Mouse (Mus musculus): ENCODE data around the gene Rhd. TPM values are rescaled to one million over a fixed set of nuclear protein-coding genes. Genes with fewer than 3 reads are reported as not detected.
"Not testable (repeated sequence)": the region's sequence is repeated elsewhere in the genome, so short reads cannot be mapped to it uniquely, and the experiment has no call there.

Rhd gene
- polyA plus RNA-seq, 2 experiments from 2014 or later = 0.75 TPM; not detected in 1

- no peak for ATAC-seq
These were observed 5.8 kb upstream of the Rhd start for GRCm38 (mm10) chr4:134858494-134858893.

DNA sequence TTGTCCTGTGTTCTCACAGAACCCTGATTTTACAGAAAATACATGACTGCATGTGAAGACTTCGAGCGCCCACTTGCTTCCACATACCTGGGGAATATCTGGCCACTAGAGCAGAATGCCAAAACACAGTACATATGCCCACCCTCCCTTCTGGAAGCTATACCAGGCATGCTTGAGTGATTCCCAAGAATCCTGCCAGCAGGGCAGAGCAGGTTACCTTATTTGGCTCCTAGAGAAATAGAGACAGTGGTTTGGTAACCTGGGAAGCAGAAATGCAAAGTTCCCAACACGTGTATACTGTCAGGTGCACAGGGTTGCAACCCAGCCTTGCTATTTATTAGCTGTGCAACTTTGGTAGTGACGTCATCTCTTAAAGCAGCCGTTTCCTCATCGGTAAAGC lies 2.5 kb upstream of the Rhd start:
- no peak for ATAC-seq

DNA sequence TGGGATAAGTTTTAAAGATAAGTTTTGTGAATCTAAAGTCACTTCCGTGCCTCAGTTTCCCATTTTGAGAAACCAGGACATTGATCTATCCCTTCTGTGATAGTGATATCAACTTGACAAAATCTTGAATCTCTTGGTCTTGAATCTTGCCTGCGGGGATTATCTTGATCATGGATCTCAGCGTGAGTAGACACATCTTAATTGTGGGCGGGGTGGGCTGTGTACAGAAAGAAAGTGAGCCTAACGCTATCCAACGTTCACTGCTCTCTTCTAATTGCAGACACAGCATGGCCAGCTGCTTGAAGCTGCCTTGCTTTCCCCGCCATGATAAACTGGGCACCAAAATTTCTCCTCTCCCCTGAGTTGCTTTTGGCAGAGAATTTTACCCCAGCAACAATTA lies 1.3 kb upstream of the Rhd start:
- no peak for ATAC-seq

GRCm38 (mm10) chr4:134865340-134865739 lies 1.0 kb downstream of the Rhd start:
- ATAC-seq = no peak

DNA sequence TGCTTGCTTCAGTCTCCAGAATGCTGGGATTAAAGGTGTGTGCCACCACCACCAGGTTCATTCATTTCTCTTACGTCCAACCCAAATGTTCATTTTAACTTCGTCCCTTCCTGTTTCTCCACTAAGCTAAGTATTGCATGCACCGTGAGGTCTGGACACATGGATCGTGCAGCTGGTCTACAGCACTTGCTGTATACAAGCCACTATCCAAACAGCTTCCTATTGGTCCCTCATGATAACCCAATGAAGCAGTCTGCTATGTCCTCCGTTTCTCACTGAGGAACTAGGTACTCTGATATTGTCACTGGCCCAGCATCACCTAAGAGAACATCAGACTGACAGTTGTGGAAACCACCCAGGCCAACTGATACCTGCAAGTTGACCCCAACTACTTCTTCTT lies 1.5 kb downstream of the Rhd start:
- ATAC-seq = no peak

- no peak for ATAC-seq
These were observed 2.9 kb downstream of the Rhd start for GRCm38 (mm10) chr4:134867213-134867612.

GRCm38 (mm10) chr4:134867661-134868060 lies 3.3 kb downstream of the Rhd start:
- no peak for ATAC-seq

GRCm38 (mm10) chr4:134868065-134868464 lies 3.7 kb downstream of the Rhd start:
- no peak for ATAC-seq

GRCm38 (mm10) chr4:134868490-134868889 lies 4.2 kb downstream of the Rhd start:
- no peak for ATAC-seq

GRCm38 (mm10) chr4:134869068-134869730 lies 4.9 kb downstream of the Rhd start:
- no peak for ATAC-seq

GRCm38 (mm10) chr4:134869815-134870375 lies 5.6 kb downstream of the Rhd start:
- ATAC-seq = no peak

DNA sequence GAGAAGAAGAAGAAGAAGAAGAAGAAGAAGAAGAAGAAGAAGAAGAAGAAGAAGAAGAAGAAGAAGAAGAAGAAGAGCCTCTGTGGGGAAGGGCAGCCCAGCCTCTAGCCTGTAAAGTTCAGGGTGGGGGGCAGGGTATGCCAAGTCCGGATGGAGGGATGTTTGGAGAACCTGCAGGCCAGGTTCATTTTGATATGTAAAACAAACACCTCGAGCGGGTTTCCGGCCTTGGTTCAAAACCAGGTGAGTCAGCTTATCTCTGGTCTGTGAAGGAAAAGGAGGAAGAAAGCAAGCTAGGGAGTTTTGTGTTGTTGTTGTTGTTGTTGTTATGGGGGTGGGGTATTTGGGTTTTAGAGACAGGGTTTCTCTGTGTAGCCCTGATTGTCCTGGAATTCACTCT lies 7.1 kb downstream of the Rhd start:
- ATAC-seq = no peak

DNA sequence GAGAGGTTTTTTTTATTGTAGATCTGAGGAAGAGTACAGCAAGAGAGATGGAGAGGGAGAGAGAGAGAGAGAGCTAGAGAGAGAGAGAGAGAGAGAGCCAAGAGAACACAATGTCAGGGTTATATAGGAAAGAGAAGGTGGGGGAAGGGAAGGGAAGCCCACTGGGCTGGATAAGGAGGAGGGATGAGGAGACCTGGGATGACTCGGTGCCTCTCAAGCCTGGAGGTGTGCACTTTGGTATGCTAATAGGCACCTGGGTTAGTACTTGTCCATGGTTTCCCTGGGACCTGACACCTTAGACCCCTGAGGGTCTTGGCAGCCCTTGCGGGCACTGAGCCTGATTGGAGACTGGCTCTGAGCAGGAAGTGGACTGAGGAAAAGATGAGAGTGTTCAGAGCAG lies 7.6 kb downstream of the Rhd start:
- no peak for ATAC-seq

DNA sequence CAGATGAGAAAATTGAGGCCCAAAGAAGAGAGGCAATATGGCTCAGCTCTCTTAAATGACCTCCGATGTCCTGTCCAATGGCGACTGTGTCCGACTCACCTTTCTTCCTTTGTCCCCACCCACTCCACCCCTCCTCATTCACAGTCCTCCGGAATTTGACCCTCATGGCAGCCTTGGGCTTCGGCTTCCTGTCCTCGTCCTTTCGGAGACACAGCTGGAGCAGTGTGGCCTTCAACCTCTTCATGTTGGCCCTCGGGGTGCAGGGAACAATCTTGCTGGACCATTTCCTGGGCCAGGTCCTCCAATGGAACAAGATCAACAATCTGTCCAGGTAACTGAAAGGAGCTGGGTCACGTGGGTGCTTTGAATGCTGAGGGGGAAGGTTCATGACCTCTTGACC lies 11.8 kb downstream of the Rhd start:
- no peak for ATAC-seq

DNA sequence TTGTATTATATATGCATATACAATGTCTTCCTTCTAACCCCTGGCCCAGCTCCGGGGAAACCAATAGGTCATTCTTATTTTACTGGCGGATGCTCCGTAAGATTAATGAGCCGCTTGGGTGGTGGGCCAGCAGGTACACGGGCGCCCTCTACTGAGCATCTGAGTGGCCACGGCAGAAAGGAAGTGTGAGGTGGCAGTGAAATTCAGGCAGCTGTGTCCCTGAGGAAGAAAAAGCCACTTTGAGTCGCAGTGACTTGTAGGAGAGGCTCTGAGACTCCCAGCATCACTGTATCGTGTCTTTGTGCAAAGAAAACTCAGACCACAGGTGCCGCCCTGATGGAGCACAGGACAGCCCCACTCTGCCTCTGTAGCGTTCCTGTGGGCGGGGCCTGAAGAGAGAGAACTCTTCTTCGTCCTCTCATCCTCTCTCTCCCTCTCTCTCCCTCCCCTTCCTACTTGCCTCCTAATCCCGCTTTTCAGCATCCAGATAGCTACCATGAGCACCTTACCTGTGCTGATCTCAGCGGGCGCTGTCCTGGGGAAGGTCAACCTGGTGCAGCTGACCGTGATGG lies 15.2 kb downstream of the Rhd start:
- peak; percentile 65 for ATAC-seq

GRCm38 (mm10) chr4:134880041-134880440 lies 15.7 kb downstream of the Rhd start:
- ATAC-seq = no peak

- ATAC-seq = no peak
These were observed 18.9 kb downstream of the Rhd start for GRCm38 (mm10) chr4:134883266-134883665.

- ATAC-seq = no peak
These were observed 19.5 kb downstream of the Rhd start for GRCm38 (mm10) chr4:134883808-134884207.

DNA sequence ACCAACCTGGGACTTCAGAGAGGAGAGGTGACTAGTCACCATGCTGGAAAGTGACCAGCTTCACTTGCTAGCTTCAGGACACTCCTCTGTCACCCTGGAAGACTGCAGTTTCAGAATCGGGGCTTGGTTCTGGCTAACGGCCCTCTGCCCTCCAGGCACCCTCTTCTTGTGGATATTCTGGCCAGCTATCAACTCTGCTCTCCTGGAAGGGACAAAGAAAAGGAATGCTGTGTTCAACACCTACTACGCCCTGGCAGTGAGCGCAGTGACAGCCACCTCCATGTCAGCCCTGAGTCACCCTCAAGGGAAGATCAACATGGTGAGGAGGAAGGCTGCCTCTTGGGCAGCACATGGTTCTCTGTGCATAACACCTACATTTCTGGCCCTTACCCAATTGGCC lies 20.0 kb downstream of the Rhd start:
- ATAC-seq = no peak

GRCm38 (mm10) chr4:134892096-134892495 lies 27.8 kb downstream of the Rhd start:
- ATAC-seq = no peak

DNA sequence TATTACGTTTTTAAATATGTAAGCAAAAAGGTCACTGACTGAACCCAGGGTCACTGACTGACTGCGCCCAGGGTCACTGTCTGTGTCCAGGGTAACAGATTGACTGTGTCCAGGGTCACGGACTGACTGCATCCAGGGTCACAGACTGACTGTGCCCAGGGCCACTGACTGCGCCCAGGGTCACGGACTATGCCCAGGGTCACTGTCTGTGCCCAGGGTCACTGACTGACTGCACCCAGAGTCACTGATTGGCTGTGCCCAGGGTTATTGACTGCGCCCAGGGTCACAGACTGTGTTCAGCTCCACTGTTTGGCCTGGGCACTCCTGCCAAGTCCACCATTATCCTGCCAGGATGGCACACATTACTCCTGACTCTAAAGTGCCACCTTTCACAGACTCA lies 32.9 kb downstream of the Rhd start:
- ATAC-seq = no peak

DNA sequence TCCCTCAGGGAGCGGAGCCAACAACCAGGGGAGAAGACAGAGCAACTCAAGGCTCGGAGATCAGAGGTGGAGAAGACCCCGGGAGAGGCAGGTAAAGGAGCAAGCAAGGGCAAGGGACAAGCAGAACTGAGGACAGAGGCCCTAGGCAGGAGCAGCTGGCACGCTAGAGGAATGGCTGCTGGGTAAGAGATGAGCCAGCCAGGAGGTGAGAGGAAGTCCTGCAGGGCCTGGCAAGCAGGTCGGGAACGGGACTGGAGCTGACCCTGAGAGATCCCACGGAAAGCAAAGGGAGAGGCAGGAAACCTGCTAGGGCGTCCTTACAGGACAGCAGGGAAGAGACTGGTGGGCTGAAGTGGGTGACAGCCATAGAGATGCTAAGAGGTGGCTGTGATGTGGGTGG lies 36.8 kb downstream of the Rhd start:
- ATAC-seq = no peak

- no peak for ATAC-seq
These were observed 38.7 kb downstream of the Rhd start for GRCm38 (mm10) chr4:134903046-134903445.

DNA sequence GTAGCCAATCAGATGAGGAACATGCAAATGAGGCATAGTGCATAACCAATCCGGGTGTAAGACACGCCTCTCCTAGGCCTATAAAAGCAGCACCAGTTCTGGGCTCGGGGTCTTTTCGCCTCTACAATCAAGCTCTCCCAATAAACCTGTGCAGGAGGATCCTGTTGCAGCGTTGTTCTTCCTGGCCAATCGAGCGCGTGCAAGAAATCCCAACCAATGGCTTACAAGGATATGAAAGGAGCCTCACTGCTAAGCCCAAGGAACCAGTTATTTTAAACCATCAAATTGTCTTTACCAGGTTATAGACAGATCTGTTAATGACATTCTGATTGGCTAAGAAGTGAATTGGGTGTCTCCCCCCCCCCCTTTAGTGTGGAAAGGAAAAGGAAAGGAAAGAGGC lies 47.1 kb downstream of the Rhd start:
- ATAC-seq = not testable (repeated sequence)

DNA sequence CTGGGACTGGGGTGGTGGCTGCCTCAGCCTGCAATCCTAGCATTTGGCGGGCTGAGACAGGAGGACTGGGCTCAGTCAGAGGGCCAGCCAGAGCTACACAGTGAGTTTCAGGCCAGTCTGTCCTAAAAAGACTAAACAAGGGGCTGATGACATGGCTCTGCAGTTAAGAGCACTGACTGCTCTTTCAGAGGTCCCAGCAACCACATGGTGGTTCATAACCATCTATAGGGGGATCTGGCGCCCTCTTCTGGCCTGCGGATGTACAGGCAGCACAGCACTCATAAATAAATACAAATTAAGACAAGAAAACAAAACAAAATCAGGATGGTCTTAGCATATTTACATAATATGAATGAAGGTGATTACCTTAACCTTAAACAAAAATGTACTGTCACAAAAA lies 49.1 kb downstream of the Rhd start:
- ATAC-seq = no peak

Measured in CD4-positive, CD25-positive, alpha-beta regulatory T cell, adult 4 months (primary cell).